Mouse (Mus musculus) embryo, embryonic 9.5 days (tissue): Measurements from ENCODE around the gene Yars.

Experiments used
- DNase-seq: peaks from one replicate; pipeline ENCODE4 v3.0.0-alpha.2; 2017; ENCODE audit errors: extremely low spot score

Yars gene

GRCm38 (mm10) chr4:129189542-129190519, at the start of gene Yars, which contains the start of gene S100pbp:
Gene Yars, plus strand, starts transcription at chr4:129189760.
Gene S100pbp, minus strand, starts transcription at chr4:129189727.
- DNase-seq = peak; percentile 99

GRCm38 (mm10) chr4:129140808-129141207, 48.8 kb upstream of the Yars start:
- DNase-seq = no peak

GRCm38 (mm10) chr4:129141560-129142438, 47.8 kb upstream of the Yars start:
- DNase-seq = no peak

GRCm38 (mm10) chr4:129142439-129143045, 47.0 kb upstream of the Yars start:
- no peak for DNase-seq

GRCm38 (mm10) chr4:129143509-129143908, 46.1 kb upstream of the Yars start:
- no peak for DNase-seq

GRCm38 (mm10) chr4:129144401-129145367, 44.9 kb upstream of the Yars start:
- DNase-seq = no peak

GRCm38 (mm10) chr4:129145411-129145810, 44.1 kb upstream of the Yars start:
- DNase-seq = no peak

GRCm38 (mm10) chr4:129145943-129146342, 43.6 kb upstream of the Yars start:
- DNase-seq = no peak

GRCm38 (mm10) chr4:129146392-129146791, 43.2 kb upstream of the Yars start:
- DNase-seq = no peak

- DNase-seq = no peak
These were observed 41.9 kb upstream of the Yars start for GRCm38 (mm10) chr4:129147552-129148103.

- no peak for DNase-seq
These were observed 40.2 kb upstream of the Yars start for GRCm38 (mm10) chr4:129149321-129149720.

GRCm38 (mm10) chr4:129151276-129151811, 38.2 kb upstream of the Yars start:
- no peak for DNase-seq

GRCm38 (mm10) chr4:129157541-129157940, 32.0 kb upstream of the Yars start:
- DNase-seq = no peak

- DNase-seq = no peak
These were observed 31.0 kb upstream of the Yars start for GRCm38 (mm10) chr4:129158549-129158948.

- DNase-seq = no peak
These were observed 28.5 kb upstream of the Yars start for GRCm38 (mm10) chr4:129161076-129161475.

- DNase-seq = no peak
These were observed 27.8 kb upstream of the Yars start for GRCm38 (mm10) chr4:129161581-129162255.

GRCm38 (mm10) chr4:129172529-129172928, 17.0 kb upstream of the Yars start:
- DNase-seq = no peak

GRCm38 (mm10) chr4:129179560-129179959, 10.0 kb upstream of the Yars start:
- DNase-seq = no peak

- no peak for DNase-seq
These were observed 1.4 kb upstream of the Yars start for GRCm38 (mm10) chr4:129188041-129188659.
